Mouse (Mus musculus): ENCODE results near the gene Tamm41. TPM values are rescaled to one million over a fixed set of nuclear protein-coding genes. Genes with fewer than 3 reads are reported as not detected.

Tamm41 gene
- polyA plus RNA-seq, 2 experiments from 2014 or later, result 26.7 to 33.3 TPM

DNA sequence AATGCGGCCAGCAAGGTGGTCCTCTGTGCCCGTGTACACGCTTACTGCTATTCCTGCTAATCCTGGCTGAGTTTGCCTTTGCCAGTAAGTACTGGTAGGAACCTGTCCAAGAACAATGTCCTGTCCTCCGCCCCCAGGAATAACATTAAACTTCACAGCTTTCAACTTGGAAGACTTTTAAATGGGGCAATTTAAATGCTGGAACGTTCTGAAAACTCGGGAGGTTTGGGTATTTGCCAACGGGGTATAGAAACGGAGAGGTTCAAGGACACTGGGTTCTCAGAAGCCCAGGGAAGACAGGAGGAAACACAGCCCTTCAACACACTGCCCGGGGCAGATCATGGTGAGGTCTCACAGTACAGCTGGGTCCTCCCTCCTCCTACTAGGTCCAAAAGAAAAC, 14.8 kb downstream of the Tamm41 start:
- no peak for ATAC-seq

DNA sequence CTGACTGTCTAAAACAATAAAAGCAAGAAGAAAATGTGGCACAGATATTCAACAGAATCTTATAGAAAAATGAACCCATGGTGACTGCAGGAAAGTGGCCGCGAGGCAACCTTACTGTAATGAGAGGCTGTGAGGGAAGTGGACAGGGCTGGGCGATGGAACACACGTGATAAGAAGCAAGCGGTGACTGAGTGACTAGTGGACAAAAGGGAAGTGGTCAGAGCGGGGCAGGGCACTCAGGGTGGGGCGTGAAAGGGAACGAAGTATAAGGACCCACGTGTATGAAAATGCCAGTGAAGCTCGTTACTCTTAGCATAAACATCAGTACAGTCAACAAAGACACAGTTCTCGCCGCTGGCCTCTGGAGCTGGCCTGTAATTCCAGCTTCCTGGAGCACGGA, 22.2 kb downstream of the Tamm41 start:
- ATAC-seq, result no peak

DNA sequence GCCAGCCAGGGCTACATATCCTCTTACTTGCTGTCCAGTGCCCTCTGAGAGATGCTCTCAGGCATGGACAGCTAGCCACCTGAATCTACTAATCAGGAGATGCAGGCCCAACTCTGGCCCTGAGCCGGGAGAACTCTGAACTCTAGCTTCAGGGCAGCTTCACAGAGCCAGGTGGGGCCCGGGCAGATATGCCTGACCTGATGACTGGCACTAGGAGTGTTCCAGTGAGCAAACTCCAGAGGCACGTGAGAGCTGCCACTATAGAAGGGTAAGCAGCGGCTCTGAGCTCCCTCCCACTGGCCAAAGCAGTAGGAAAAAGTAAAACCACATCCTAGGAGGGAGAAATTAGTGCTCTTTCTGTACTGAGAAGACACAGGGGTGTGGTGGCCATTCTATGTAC, 24.1 kb downstream of the Tamm41 start:
- ATAC-seq, result no peak

DNA sequence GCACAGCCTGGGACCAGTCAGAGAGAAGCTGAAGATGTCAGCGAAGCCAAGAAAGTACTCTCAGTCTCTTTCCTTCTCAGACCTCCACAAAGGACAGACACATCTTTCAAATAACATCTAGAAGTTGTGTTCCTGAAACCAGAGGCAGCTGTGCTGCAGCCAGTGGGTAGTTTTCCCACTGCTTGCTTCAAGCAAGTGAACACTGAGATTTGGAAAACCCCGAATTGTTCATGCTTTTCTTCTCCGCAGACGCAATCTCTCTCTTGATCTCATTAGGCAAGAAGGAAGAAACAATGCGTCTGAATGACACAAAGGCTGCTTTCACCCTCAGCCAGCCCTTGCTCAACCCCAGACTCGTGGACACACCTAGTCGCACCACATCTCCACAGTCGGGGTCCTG, 25.9 kb downstream of the Tamm41 start:
- no peak for ATAC-seq

DNA sequence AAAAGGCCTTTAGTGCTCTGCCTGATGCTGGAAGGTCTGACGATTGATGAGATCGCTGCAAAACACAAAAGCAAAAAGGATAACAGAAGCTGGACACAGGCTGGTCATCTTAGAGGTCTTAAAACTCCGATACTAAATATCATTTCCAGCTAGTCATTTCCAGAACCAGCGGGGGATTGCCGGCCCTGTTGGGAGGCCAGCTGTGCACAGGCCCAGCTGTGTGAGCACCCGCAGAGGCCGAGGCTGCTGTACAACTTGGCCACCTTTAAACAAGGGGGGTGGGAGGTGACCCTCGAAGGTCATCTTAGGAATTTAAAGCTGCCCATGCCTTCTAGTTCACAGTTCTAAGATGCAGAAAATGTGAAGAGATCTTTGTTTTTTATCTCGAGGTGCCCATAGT, 26.9 kb downstream of the Tamm41 start:
- no peak for ATAC-seq

DNA sequence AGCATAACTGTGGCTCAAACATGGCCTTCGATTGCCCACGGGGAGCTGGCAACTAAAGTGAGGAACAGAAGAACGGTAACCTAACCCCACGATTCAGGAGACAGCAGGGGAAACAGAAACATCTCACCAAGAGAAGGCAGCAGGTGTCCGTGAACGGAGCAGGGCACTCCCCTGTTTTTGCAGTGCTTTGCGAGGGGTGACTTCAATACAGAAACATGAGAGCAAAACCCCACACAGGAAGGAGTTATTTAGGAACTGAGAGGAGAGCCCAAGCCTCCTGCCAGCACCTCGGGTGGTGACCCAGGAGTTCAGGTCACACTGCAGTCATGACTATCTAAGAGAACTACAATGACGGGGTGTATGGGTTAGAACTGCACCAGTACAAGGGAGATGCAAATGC, 27.4 kb downstream of the Tamm41 start:
- ATAC-seq, result no peak

DNA sequence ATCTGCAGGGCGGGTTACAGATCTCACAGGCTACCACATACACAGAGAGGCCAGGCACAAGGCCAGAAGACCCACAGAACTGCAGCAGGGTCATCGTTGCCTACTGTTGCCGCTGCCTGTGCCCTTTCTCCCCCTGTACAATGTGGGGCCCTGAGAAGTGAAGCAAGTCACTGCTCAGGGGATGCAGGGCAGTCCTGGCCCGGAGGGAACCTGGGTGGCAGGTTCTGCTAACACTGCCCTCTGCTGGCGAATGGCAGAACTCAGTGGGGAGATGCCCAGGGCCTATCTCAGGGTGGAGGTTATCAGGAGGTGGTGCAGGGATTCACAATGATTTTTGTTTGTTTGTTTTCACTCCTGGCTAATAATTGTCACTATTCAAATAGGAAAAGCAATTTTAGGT, 29.9 kb downstream of the Tamm41 start:
- ATAC-seq, result peak; percentile 74

DNA sequence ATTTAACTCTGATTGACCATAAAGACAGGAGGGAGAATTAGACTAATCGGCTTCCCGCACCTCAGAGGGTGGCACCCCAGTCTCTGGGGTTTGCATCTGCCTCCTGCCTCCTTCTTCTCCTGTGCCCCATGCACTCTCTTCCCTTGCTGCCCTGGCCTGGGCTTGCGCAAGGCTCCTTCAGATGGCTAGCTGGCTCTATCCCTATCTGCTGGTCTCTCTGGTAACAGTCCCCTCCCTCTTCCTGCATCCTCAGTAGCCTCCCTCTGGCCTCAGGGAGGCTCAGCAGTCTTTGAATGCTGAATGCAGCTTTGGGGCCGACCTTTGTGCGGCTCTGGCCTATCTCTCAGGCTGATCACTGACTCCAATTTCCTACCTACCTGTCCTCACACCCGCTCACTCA, 30.7 kb downstream of the Tamm41 start:
- ATAC-seq, result no peak

DNA sequence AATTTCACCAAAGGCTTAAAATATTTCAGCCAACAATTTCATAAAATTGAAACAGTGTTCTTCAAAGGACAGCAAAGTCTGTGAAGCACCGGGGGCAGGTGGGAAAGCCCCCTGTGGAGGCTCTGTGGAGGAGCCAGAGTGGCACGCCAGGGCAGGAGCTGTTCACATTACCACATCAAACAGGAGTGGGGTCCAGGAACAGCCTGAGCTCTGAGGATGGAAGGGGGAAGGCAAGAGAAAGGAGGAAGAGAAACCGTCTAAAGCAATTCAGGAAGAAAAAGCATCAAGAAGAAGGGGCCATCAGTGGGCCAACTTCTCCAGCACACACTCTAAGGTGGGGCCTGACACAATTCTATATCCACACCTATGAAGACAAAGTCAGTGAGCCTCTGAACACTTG, 31.6 kb downstream of the Tamm41 start:
- no peak for ATAC-seq

DNA sequence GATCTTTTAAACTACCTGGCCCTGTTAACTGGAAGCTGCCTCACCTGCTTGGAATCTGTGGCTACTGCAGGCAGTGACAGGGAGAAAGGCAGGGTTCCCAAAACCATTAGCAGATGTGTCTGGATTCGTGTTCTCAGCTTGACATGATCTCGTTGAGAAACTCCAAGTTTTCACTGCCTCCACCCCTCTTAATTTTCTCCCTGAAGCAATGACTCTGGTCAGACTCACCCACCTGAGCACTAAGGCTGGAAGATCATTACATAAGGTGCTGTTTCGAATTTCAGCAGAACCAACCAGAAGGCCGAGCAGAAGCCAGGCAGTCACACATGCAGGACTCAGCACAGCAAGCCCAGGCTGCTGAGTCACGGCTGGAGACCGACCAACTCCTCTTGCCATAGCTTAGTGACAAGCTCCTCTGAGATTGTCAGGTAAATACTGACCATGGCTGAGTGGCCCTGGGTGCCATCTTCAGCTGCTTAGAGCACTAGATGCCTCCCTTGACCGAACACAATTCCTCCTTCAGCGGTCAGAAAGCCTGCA, 32.3 kb downstream of the Tamm41 start:
- ATAC-seq, result no peak

DNA sequence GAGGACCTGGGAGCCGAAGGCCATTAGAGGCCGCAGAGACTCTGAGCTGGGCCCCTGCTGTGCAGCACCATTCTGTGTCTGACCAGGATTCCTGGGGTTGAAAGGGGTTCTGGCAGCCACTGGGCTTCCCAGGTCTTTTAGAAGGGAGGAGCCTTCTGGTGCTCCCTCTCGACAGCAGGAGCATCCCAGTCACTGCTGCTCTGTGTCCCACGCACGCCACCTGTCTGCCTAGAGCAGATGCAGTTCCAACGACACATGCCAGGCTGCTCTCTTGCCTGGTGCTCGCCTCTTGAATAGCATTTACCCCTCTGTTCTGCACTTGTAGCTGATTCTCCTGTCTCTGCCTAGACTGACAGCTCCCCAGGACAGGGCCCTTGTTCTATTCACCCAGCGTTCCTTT, 33.0 kb downstream of the Tamm41 start:
- no peak for ATAC-seq

DNA sequence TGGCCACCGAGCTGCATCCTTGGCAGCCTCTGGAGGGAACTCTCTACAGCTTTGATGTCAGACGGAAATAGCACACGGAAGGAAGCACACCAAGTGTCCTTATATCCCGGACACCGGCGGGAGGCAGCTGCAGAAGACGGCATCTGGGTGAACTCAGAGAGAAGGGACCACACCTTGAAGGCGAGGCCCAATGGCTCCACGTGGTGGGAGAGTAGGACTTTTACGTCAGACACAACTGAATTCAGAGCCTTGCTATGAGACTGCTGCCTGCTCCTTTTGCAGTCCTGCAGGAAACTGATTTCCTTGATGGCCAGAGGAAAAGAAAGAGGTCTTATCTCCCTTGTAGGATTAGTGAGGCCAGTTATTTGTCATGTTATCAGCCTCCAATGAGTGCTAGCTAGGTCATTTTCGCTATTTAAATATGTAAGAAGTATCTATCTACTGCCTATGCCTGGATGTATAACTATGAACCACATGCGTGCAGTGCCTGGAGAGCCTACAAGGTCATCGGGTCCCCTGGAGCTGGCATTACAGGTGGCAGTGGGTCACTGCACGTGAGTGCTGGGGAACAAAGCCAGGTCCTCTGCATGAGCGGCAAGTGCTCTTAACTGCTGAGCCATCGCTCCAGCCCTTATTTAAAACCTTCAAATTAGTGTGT, 39.2 kb downstream of the Tamm41 start:
- no peak for ATAC-seq

DNA sequence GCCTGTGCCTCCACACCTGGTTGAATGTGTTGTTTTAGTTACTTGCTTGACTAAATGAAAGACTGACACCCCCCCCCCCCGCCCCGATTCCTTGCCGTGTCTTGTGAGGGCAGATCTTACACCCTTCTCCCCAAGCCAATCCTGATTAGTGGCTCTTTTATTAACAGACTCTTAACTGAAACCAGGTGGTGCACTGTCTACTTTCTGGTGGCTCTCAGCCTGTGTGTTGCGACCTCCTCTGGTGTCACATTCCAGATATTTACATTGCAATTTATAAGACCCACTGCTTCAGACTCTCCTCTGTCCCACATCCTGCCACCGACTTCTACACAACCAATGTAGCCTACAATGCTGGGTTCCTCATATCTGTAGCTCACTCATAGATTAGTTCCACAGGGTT, 40.2 kb downstream of the Tamm41 start:
- ATAC-seq, result no peak

DNA sequence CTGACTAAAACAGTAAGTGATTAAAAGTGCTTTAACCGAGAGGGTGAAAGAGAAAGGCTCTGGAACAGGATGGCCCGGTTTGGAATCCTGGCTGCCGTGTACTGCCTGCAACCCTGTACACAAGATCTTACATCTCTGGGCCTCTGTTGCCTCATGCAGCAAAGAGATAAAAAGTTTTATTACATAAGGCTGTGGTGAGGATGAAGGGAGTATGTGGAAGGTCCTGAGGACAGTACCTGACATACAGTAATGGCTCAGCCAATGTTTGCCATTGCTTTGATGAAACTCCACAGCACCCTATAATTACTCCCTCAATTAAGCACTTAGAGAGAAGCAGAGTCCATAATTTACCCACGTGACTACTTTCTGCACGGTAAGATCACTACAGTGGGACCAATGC, 40.8 kb downstream of the Tamm41 start:
- no peak for ATAC-seq

DNA sequence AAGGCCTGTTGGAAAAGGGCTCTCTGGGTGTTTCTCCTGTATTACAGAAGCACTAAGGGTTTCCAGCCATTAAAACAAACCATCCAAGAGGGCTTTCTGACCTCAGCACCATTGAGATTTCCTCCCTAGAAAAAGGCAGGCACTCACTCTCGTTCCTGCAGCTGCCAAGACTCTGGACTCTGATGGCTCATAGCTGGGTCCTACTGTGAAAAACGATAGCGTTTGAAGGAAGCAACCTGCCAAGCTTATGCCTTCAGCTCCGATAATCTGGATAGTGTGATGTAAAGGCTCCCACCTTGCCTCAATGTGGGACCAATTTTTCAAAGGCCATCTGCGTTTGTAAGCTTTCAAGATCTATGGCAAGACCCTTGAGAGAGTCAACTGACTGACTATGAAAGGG, 43.6 kb downstream of the Tamm41 start:
- ATAC-seq, result no peak

DNA sequence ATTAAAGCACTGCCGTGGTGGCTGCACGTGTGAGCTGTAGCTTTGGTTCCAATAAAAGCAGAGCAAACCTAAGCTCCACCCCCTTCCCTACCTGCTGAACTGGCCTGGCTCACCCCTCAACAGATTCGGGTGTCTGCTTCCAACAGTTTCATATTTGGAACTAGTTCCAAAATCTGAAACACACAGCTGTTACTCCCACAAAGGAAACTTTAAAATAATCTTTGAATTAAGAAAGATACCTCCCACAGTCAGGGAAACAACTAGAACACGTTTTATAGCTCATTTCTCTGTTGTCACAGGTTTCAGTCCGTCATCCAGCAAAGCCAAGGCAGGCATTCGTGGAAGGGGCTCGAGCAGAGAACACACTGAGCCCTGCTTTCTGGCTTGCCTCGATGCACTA, 44.0 kb downstream of the Tamm41 start:
- no peak for ATAC-seq

DNA sequence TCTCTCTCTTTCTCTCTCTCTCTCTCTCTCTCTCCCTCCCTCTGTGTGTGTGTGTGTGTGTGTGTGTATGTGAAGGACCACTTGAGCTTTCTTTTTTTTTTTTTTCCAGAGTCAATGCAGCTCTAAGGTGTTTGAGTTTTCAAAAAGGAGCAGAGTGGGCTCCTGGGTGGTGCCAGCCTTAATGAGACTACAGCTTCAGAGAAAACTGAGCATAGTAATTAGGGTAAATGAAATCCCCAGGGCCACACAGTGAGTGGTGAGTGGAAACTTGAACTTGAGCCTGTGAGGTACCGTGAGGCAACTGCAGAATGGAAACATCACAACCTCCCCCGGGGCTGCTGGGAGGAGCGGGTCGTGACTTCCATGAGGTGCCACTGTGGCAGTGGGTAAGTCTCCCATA, 45.8 kb downstream of the Tamm41 start:
- no peak for ATAC-seq

DNA sequence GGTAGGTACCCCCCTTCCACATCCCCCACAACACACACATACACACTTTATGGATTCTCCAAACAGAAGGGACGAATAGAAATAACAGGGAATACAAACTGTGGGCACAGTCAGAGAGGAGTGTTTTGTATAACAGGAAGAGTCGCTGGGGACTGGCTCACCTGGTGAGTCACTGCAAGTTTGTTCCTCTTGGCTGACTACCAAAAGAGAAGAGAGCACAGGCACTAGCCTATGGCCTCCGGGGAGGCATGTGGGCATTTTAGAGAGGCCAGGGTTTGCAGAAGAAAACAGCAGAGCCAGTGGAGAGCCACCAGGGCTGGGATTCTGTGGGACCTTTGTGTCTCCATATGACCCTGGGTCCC, 49.1 kb downstream of the Tamm41 start:
- ATAC-seq, result no peak

DNA sequence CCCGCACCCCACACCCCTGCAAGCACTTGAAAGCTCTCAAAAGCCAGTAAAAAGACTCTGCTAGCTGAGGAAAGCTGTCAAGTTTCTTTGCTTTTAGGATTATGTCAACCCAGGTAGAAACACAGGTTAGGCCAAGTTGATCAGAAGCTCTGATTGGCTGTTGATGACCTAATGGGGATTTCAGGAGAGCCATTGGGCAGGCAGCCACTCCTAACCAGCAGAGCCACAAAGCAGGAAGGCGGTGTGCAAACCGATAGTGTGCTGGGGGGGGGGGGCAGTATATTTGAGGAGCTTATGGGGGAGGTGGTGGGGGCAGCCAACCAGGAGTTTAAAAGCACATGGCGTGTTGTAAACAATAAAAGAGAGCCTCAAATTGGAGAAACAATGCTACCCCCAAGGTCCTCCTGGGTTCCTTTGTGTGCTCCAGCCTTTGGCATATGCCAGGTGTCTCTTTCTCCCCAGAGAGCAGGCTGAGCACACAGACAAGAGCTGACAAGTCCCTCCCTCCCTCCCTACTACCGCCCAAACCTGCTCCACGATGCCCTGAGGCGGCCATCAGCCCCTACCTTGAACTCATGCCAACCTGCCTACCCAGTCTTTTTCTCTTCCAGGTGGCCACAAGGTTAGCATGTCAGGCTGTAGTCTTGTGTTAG, 49.6 kb downstream of the Tamm41 start:
- ATAC-seq, result no peak

DNA sequence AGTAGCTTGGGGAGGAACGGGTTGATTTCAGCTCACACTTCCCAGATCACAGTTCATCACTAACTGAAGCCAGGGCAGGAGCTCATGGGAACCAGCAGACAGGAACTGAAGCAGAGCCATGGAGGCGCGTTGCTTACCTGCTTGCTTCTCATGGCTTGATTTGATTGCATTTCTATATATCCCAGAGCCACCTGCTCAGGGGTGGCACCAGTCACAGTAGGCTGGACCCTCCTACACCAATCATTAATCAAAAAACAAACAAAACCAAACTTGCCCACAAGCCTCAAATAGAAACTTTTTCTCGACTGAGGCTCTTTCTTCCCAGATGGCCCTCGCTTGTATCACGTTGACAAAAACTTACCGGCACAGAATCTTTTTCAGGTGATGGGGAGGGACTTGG, 55.0 kb downstream of the Tamm41 start:
- no peak for ATAC-seq

DNA sequence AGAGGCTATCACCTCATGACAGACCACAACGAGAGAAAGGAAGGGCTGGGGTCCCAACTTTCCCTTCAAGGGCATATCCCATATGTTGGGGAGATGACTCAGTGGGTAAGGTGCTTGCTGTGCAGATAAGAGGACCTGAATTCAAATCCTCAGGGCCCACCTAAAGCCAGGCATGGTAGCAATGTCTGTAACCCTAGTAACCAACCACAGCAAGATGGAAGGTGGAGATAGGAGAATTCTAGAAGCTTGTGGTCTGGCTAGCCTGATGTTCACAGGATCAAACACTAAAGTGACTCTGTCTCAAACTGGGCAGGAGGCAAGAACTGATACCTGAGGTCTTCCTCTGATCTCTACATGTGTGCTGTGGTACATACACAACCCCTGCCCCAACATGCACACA, 58.0 kb downstream of the Tamm41 start:
- ATAC-seq, result no peak

DNA sequence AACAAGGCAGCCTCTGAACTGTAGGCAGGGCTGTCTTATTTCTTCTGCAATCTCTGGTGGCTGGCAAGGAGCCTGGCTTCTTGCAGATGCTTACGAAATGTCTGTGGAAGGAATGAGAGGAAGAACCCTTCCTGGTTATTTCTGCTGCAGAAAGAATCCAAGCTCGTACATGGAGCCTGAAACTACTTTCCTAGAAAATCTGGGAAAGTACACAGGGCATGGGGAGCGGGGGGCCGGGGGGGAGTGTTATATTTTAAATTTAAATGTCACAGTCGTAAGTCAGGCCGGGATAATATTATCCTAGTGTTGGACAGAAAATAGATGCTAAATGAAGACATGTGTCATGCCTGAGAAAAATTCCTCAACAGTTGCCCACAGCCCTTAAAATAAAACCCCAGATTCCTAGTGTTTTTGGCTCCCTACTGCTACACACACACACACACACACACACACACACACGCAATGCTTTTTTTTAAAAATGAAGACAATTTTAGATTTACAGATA, 60.7 kb downstream of the Tamm41 start:
- ATAC-seq, result no peak

DNA sequence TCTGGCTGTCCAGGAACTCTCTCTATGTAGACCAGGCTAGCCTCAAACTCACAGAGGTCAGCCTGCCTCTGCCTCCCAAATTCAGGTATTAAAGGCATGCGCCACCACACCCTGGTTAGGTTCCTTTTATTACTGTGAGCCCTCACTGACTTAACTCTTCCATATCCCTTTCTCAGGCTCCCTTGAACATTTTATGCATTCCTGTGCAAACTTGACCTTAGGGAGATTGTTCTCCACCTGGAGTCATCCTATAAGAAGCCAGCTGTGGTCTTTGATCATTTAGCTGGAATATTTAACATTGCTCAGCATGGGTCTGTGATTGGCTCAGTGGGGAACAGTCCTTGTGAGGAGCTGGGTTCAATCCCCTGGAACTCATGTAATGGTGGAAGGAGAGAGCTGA, 63.3 kb downstream of the Tamm41 start:
- ATAC-seq, result no peak

DNA sequence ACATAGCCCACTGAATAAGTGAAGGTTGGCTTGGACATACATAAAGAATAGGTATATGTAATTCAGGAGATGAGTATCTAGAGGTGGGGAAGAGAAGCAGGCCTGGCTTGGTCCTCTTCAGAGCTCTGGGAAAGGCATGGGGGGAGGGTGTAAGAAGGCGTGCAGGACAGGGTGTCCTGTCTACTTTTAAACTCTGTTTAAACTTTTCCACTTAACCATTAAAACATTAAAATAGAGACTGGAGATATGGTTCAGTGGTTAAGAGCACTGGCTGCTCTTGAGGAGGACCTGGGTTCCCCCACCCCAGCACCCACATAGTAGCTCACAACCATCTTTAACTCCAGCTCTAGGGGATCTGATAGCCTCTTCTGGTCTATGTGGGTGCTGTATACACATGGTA, 64.7 kb downstream of the Tamm41 start:
- ATAC-seq, result no peak

DNA sequence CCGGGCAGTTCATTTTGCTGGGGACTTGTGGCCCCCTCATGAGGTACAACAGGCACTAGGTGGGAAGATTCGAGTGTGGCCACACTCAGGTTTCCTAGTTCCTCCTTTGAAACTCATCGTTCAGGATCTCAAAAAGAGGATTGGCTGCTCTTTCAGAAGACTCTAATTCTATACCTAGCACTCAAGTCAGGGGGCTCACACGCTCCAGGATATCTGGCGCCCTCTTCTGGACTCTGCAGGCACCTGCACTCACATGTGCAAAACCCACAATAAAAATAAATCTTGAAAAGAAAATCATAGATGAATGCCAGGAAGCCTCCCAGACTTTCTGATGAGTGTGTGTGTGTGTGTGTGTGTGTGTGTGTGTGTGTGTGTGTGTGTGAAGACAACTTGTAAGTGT, 66.8 kb downstream of the Tamm41 start:
- no peak for ATAC-seq
